Mouse (Mus musculus): ENCODE measurements at regions not wholly inside any gene's neighbourhood (a gene's known extent, or its start where the extent isn't known, plus 50 kb on each side); places are given as distances from the start of the nearest gene placed in this dataset.
A peak's percentile ranks its signal among the peaks of the same experiment; 100 is the strongest.
"Not testable (repeated sequence)": the region's sequence is repeated elsewhere in the genome, so short reads cannot be mapped to it uniquely, and the experiment has no call there.

DNA sequence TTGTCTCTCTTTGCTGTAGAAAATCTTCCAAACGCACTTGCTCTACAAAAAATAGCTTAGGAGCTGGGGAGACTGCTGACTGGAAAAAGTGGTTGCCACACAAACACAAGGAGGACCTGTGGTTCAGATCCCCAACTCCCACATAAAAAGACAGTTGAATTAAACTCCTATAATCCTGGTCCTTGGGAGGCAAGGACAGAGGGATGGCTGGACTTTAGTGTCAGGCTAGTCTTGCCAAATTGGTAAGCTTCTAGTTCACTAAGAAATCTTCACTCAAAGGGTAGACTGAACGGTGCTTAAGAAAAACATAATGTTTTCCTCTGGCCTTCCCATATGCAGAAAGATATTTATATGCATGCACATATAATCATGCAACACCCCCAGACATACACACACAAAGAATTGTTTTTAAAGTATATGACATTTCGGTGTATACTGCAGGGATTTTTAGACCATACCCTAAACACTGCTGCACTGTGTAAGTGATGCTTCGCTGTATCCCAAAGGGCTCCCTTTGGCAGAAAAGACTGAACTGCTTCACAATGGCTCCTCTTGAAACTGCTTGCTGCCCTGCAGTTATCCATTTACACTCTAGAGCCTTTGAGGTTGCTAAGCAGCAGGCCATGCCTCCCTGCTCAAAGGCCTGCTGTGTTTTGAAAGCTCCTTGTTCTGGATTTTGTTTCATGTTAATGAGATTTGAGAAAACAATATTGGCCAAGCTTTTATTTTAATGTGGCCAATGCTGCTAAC is 1299.3 kb downstream of the Zfp704 start:
- no peak for DNase-seq (ENCODE audit: low spot score)

DNA sequence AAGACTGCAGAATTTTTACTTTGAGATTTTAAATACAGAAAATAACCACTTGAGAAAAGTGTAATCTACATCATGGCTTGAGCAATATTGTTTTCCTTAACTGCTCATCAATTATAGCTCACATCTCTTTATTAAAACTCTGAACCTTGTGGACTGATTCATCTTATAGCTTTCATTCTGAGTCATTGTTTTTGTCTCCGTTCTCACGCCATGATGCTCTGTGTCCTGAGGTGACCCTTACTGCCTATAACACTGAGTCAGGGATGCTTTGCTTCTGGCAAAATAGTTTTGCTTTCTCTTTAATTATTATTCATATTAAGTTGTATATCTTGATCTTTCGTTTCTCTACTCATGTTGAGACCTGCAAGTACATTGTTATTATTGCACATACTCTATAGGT is 1302.6 kb downstream of the Zfp704 start:
- no peak for DNase-seq (ENCODE audit: low spot score)

DNA sequence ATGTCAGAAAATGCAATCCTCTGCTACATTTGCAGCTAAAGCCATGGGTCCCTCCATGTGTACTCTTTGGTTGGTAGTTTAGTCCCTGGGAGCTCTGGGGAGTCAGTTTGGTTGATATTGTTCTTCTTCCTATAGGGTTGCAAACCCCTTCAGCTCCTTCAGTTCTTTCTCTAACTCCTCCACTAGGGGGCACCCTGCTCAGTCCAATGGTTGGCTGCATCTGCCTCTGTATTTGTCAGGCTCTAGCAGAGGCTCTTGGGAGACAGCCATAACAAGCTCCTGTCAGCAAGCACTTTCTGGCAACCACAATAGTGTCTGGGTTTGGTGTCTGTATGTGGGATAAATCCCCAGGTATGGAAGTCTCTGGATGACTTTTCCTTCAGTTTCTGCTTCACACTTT is 1305.1 kb downstream of the Zfp704 start:
- DNase-seq (ENCODE audit: low spot score): no peak

DNA sequence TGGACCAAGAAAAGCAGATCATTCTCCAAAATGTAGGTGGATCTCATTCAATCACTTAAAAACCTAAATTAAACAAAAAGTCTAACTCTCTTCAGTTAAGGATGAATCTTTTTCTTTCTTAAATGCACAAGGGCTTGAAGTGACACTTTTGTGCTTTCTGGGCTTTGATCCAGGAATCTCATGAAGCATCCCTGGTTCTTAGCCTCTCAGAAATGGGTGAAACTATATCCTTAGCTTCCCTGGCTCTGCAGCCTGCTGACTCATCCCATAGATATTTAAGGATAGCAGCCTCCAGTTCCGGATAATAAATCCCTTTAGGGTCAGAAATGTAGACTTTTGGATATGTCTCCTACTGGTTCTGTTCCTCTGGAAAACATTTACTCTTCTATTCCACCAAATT is 1316.8 kb downstream of the Zfp704 start:
- no peak for DNase-seq (ENCODE audit: low spot score)

DNA sequence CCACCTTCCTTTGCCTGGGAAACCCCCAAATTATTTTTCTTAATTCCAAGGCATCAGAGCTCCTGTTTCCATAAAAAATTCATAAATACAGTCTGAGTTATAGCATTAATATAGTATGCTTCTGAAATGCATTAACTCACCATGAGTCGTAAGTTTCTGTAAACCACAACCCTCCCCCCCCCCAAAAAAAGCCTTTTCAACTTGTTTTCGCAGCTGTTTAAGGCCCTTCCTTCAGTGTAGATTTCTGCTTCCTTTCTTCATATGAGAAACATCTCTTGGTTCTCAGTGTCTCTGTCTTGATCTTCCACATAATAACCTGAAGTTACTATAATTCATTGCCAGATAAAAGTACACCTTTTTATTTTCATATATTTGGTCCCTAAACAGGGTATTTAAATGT is 1320.3 kb downstream of the Zfp704 start:
- DNase-seq (ENCODE audit: low spot score): no peak

DNA sequence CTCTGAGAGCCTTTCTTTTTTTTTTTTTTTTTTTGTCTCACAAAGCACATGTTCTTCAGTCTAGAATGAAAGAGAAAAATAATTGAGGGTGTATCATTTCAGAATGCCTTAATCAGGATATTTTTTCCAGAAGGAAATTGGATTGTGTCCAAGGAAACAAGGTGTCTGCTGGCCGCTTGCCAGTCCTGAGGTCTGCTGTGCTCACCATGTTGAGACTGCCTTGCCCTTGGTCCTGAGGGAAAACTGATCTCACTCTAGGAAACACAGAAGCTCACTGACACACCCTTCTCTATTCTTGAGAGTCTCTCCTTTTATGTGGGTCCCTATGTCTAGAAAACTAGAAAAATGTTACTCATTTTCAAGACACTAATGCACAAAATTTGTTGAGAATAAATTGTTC is 1321.4 kb downstream of the Zfp704 start:
- no peak for DNase-seq (ENCODE audit: low spot score)

DNA sequence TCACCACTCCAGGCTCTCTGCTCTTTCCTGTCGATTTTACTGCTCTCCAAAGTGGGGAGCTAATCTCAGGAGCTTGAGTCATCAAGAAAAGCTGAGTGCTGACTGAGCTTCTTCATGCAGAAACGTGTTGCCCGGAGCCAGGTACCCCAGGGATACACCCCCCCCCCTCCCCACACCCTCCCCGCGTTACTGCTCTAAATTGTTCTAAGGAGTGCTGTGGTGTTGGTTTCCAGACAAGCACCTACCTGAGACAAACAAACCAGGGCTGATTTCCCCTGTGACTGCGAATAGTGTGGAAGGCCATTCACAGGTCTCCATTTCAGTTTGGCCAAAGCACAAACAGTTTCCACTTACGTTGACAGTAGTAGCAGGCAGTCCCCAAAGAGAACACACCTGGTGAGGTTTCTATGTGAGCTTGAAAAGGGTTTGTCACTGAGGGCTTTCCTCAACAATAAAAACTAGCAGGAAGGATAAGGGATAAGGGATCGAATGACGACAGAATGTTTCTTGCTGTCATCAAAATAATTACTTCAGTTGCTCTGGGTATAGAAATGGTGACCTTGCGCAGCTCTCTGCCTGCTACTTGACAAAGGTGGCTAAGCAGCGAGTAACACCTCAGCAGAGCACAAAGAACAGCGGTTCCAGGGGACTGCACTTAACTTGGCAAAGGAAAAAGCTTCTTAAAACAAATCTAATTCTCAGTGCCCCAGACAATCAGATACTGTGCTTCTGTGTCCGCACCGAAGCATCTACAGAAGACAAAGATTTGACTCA is 1325.0 kb downstream of the Zfp704 start:
- no peak for DNase-seq (ENCODE audit: low spot score)

DNA sequence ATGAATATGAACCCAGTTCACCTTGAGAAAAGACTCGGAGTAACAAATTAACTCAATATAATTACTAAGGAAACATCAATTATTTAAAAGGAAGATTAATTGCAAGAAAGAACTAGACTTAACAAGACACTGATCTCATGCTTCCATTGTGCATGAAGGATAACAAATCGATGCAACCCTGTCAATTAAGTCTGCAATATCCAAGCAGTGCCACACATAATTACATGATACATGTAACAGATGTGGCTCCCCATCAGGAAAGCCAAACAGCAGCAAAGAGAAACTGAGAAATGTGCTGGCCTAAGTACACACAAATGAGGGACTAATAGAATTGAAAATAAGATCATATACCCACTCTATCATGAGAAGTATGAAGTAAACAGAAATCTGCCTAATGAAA is 1327.5 kb downstream of the Zfp704 start:
- DNase-seq (ENCODE audit: low spot score): no peak

DNA sequence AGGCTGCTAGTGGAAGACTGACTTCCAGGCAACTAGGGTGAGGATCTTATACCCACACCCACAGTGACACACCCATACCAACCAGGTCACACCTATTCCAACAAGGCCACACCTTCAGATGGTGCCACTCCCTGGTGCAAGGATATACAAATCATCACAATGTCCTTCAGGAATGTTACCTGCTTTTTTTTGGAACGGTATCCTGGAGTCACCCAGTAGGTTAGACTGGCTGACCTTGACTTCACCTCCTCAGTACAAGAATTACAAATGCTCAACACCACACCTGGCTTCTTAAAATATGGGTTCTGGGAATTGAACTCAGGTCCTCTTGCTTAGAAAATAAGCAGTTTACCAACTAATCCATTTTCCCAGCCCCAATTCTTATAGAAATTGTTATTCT is 1333.2 kb downstream of the Zfp704 start:
- DNase-seq (ENCODE audit: low spot score): no peak

DNA sequence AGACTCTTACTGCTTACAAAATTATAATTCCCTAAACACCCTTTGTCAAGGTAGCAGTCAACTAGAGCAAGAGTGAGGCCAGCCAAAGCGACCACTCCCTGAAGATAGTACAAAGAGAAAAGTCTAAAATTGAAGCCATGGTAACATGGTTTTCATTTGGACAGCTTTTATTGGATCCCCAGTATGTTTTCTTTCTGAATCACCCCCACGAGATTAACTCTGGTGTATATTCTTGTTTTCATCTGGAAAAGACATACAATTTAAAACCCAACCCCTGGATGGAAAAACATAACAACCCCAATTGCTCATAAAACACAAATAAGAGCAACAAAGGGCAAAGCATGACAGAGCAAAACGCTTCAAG is 1339.0 kb downstream of the Zfp704 start:
- DNase-seq (ENCODE audit: low spot score): no peak

DNA sequence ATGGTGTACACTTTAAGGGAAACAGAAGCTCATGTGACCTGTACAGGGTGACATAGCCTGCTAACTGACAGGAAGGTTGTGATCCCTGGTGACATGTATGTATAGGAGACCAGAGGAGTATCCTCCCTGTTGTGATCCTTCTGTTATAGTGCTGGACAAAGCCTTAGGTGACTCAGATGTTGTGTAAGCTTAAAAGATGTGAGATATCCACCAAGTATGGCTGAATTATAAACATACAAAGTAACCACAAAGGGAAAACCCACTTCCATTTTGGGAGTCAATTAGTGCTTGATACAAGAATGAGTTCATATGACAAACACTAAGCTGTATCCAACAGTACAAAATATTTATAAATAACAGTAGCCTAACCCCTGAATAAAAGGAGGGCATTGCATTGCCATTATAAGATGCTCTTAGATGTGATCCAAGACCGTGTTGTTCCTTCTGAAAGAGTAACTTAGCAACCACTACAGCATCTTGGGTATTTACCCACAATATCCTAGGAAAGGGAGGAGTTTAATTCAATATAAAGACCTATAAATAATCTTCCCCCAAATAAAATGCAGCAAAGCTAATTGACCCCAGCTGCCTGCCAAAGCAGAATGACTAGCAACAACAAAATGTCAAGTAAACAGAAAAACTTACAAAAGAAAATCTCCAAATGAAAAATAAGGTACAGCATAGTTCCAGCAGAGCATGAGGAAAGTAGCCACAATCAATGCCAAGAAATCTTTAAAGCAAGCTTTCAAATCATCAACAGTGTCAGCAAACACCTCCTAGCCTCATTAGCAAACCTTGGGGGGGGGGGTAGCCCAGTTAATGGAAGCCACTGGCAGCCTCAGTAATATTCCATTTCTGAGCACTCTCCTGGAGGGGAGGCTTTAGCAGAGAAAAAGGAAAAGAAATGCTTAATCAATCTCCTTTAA is 1339.6 kb downstream of the Zfp704 start:
- DNase-seq (ENCODE audit: low spot score): no peak

DNA sequence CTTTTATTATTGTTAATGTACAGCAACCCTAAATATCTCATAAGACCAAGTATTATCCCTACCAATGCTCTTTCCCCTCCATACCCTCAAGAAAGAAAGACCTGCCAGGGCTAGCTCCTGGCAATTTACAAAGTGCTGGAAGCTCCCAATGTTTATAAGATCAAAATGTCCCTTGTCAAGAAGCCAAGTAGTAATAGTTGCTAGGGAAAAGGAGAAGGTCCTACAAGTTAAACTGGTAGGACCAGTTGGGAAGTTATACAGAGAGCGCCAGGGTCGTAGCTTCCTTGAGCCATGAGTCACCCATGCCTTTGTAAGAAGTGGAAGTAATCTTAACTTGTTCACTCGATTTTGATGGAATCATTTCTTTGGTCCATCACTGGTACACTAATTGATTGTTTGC is 1344.1 kb downstream of the Zfp704 start:
- no peak for DNase-seq (ENCODE audit: low spot score)

DNA sequence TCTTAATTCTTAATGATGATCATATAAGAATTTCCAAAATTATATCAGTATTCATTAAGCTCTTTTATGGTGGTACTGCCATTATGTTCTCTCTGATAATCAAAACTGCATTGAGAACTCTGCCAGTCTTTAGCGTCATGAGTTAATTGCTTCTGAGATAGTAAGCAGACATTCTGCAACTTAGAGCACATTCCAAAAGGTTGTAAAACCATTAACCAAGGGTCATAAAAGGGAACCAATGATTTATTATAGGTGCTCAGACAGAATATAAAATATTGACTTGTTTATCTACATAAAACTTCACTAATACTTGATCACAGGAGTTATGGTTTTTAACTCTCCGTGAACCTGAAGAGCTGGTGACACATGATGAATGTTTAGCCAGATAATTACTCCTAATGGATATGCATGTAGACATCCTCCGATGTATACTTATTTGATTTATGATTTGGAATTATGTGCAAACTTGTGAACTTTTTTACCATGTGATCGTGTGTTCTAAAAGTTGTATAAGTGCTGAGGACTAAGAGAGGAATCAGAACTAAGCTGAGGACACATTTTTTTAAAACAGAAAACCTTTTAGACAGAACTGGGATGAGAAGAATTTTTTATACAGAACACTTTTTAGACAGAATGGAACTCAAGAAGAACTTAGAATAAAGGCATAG is 1345.4 kb downstream of the Zfp704 start:
- no peak for DNase-seq (ENCODE audit: low spot score)

DNA sequence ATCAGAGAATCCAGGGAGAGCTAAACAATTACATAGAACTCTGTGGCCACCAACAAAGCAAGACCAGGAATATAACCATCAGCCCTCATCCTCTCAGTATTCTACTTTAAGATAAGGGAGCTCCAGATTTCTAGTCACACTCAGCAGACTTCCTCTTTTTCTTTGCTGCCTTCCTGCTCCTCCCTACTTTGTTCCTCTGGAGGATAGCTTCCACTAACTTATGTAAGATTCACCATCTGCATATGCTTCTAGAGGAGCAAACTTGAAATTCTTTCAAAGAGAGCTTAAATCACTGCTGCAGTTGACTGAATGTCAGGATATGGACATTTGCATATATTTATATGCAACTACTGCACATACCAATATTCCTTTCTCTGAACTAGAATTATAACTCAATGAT is 1352.6 kb downstream of the Zfp704 start:
- DNase-seq (ENCODE audit: low spot score): no peak

DNA sequence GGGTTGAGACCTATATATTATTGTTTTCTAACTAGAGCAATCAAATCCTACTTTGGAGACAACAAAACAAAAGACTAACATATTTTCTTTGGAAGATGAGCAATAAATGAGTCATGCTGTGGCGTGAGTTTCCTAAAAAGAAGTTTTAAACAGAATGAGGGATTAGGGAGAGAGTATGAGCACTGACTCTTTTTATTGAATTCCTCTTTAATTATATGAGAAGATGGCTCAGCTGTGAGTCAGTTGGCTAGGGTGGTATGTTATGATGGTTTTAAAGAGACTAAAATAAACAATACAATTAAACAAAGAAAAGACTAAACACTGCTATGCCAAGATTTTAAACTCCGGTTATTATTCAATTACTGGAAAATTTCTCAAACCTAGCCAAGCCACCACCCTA is 1357.6 kb downstream of the Zfp704 start:
- DNase-seq (ENCODE audit: low spot score): no peak

DNA sequence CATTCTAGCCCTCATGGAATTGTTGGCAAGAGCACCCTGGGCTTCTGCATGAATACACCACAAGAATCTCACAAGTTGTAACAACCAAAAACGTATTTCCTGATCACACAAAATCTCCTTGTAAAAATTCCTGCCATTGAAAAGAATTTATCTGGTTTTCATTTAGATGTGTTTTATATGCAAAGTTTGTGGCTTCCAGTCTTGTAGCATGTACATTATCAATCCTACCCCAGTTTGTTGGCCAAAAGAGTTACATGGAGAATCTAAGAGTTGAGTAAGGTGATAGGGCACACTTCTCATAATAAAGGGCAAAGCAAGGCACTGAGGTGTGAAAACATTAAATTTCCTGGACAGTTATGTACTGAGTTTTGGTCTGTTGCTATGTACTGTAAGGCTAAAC is 1361.0 kb downstream of the Zfp704 start:
- DNase-seq (ENCODE audit: low spot score): no peak

DNA sequence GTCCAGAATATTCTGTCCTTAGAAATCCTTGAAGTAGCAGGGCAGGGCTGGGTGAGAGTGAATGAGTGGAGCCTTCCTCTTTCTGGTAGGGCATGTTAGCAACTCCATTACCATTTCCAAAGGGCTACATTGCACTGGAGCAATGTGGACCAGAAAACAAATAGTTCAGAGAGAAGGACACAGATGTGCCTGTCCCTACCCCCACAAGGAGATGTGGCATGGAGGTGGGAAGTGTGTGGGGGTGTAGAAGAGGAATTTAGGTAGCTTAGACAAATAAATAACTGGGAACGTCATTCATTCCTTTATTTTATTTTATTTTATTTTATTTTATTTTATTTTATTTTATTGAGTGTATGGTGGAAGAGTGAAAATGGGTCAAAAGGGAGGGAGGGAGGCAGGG is 1364.1 kb downstream of the Zfp704 start:
- peak; percentile 58 for DNase-seq (ENCODE audit: low spot score)

DNA sequence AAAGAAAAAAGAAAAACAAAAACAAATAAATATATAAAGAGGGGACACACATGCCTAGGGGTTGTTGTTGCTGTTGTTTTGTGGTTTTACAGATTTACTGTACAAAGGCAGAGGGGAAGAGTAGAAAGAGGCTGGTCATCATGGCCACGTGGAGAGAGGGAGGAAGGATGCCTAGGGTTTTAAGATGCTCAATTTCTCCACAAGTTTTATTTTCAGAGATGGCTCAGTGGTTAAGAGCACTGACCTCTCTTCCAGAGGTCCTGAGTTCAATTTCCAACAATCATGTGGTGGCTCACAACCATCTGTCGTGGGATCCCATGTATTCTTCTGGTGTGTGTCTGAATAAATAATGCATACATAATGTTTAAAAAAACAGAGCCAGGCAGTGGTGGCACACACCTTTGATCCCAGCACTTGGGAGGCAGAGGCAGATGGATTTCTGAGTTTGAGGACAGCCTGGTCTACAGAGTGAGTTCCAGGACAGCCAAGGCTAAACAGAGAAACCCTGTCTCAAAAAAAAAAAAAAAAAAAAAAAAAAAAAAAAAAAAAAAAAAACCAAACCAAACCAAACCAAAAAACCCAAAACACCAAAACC is 1364.6 kb downstream of the Zfp704 start:
- DNase-seq (ENCODE audit: low spot score): peak; percentile 46

DNA sequence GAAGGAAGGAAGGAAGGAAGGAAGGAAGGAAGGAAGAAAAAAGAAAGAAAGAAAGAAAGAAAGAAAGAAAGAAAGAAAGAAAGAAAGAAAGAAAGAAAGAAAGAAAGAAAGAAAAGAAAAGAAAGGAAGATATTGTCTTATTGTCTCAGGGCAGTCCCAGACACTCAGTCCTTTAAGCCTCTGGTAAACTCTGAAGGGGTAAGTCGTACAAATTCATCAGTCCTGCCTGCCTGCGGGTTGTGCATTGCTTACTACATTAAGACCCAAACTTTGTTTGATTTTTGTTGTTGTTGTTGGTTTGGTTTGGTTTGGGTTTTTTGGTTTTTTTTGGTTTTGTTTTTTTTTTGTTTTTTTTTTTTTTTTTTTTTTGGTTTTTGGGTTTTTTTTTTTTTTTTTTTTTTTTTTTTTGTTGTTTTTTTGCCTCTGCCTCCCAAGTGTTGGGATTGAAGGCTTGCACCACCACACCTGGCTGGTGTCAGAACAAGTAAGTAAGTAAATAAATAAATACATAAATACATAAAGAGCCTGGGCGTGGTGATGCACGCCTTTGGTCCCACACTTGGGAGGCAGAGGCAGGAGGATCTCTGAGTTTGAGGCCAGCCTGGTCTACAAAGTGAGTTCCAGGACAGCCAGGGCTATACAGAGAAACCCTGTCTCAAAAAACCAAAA is 1365.2 kb downstream of the Zfp704 start:
- not testable (repeated sequence) for DNase-seq (ENCODE audit: low spot score)

DNA sequence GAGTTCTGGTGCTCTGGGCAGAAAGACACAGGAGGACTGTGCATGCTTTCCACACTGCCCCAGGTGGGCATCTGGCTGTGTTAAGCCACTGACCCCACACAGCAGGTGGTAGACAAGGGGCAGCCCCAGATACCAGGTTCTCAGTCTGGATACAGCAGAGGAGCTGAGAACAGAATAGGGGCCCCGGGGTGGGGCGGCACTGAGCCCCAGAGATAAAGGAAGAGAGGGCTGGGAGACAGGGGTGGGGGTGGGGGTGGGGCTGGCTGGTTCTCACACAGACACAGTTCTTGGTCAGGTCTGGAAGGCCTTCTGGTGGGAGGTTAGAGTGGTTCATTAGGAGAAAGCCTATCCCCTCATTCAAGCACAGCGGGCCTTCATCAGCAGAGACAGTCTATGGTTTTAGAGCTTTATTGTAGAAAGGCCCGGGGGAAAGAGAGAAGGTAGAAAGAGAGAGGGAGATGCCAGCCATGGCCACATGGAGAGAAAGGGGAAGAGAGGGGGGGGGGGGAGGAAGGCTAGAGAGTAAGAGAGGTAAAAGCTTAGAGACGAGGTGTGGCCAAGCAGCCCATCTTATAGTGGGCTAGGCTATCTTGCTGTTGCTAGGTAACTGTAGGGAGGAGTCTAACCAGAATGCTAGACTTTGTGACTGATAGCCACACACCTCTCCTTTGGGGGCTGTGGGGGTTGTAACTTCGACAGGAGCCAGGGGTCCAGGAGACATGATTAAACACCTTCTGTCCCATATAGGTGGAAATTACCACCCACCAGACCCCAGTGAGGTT is 1403.1 kb downstream of the Zfp704 start:
- DNase-seq (ENCODE audit: low spot score): no peak

Measured in lung, postnatal 25 days (tissue).